Mouse (Mus musculus) cerebral cortex, adult 2 months (tissue): Measurements from ENCODE around the gene Nfam1.

Experiments
- WGBS: fragments of 180-500 bp; shearing (Covaris S2); methylation state at CpG from one replicate; pipeline ENCODE4 v1.1.7; 2018; 5-methylcytosine and 5-hydroxymethylcytosine counted together

Gene Nfam1

GRCm38 (mm10) chr15:82992079-82992783 lies 40.9 kb downstream of the Nfam1 start:
- WGBS: 80% methylated on average over 13 of the region's 13 CpGs

DNA sequence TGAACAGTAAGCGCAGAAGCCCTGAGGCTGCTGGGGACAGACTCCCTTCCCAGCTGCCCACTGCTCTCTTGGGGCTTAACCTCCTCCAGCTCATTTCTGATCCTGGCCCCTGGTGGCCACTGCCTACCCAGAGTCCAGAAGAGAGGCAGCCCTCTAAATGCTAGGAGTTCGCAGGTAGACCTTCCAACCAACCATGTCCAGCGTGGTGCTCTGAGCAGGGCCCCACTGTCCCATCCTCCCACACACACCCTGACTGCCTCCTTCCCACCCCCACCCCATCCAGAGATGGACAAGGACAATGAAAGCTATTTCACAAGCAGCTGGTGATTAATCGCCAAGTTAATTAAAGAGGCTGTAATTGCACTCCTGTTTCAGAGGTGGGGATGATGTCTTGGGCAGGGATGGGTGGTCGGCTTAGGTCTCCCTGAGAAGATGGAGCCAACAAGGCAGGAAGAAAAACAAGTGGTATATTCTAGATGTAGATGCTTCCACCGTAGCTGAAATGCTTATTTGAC lies 43.9 kb downstream of the Nfam1 start:
- WGBS: 82% methylated on average over 6 of the region's 6 CpGs

DNA sequence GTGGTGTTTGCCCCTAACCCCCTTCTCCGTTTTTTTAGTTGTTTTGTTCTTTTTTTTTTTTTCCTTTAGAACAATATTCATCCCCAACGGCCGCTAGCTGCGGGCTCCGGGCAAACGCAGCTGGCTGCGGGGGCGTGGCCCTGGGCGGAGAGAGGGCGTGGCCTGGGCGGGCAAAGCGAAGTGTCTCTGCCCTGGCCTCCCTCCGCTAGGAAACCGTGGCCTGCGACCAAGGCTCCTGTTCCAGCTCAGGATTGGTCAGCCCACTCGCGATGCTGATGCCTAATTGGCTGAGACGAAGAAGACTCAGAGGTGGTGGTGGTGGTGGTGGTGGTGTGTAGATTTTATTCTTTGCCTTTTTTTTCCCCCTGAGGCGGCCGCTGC lies 45.4 kb downstream of the Nfam1 start, which contains the start of gene Tcf20:
Tcf20 (minus strand) TSS at position 141 of the 381 bp plus-strand sequence.
- under 1% methylated on average over 20 of the region's 20 CpGs for WGBS

DNA sequence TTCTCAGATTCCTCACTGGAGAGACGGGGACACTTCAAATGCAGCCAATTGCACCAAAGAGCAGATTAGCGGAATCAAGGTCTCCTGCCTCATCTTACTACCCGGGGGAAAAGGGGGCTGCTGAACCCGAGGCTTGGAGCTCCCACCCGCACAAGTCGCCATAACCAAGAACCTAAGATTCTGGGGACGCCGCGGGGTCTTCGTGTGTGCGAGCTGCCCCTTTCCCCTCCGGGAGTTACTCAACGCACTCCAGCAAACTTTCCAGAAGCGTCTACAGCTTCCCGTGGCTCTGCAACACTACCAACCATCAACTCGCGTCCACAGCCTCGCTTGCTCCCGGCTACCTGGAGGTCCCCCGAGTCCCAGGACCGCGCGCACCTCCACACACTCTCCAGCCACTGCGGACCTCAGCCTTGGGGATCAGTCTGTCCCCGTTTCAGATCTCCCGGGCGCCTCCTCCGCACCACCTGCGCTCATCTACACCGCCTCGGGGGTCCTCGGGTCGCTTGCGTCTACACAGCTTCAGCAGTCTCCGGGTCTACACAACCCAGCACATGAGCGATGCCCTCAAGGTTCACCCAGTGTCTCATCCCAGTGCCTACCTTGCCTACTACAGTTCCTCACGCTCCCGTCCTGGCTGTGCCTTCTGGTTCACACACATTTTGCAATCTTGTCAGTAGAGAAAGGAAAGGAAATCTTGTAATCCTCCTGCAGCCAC lies 45.9 kb downstream of the Nfam1 start:
- WGBS: 1% methylated on average over 38 of the region's 38 CpGs

DNA sequence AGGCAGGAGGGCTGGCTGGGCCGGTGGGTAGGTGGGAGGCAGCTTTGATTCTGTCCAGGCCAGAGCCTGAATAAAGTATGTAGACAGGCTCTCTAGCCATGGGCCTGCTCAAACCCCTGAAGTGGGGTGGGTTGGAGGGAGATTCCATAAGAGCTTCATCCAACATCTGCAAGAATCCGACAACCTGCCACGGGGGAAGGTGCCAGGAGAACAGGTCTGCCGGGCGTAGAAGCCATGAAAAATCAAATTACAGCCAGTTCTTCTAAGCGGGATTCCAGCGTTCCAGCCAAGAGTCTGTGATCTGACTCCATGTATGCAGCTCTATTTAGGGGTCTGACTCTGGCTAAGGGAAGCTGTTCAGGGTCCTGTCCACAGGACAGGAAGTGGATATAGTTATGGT lies 48.5 kb downstream of the Nfam1 start:
- 67% methylated on average over 7 of the region's 7 CpGs for WGBS

DNA sequence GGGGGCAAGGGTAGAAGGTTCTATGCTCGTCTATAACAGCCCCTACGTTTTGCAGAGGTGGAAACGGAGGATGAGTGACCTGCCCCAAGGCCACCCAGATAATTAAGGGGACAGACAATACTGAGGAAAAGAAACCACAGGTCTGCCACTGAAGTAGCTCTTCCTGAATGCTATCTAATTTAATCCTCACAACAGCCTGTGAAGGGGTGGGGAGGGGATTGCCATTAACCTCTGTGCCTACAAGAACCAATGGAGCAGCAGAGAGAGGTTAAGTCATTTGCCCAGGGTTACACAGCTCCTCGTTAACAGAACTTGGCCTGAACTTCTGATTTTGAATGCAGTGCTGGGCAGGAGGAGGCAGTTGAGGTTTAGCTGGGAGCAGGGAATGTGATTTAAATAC lies 49.0 kb downstream of the Nfam1 start:
- 52% methylated on average over 4 of the region's 4 CpGs for WGBS

GRCm38 (mm10) chr15:82983416-82984026 lies 49.6 kb downstream of the Nfam1 start:
- WGBS: 34% methylated on average over 9 of the region's 9 CpGs

DNA sequence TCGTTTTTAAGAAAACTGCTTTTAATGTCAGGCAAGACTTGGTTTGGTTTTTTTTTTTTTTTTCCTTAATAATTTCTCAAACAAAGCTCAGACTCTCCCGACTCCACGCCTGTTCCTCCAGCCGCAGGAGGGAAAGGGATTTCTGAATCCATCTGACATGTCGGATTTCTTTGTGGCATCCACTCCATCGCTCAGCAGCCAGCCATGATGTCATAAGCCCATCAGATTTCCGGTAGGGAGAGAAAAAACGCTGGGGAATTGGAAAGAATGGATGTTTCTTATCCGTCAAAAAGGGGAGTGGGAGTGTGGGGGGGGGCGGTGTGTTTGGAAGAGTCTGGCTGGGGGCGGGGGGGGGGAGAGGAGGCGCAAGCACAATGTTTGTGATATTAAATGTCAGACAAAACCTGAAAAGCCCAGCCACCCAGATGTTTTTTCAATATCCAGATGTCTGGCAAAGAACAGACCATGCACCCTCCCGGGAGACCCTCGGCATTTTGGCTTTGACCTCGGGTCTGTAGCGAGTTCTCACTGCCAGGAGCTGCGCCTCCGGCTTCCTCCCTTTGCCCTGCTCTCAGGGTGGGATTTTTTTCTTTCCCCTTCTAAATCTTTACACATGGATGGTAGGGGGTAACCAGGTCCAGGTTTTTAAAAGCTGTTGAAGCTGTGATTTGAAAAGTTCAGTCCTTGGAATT lies 50.2 kb downstream of the Nfam1 start:
- WGBS: 17% methylated on average over 18 of the region's 18 CpGs

DNA sequence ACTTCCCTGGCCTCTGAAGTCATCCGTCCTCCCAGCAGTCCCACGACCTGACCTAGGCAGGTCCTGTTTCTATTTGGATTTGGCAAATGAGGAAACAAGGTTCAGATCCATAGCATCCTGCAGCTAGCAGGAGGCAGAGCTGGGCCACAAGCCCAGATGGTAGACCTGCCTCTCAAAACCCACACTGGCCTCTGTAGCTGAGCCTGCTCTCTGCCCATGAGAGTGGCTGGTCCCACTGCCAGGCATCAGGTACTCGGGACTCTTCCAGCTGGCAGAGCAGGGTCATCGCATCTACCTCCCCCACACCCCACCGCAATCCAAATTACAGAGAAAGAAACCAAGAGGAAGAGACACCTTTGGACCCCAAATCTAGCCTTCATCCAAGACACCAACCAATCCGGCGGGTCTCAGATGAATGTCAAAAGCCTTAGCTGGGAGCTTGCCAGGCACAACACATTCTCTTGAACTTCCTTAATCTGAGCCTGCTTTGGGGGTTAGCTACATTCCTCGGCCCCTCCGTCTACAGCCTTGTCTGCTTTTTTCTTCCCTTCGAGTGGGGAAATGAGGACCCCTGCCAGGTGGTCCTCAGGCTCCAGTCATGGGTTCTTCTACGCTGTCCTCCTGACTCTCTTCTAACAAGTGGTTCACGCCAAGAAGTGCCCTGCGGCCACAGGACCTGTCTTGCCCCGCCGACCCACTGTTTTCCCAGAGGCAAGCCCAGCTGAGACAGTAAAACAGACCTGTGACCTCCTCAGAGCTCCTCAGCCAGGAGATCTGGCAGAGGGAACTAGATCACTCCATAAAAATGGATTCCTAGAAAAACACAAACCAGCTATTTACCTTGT lies 51.2 kb downstream of the Nfam1 start:
- WGBS: 55% methylated on average over 15 of the region's 15 CpGs

DNA sequence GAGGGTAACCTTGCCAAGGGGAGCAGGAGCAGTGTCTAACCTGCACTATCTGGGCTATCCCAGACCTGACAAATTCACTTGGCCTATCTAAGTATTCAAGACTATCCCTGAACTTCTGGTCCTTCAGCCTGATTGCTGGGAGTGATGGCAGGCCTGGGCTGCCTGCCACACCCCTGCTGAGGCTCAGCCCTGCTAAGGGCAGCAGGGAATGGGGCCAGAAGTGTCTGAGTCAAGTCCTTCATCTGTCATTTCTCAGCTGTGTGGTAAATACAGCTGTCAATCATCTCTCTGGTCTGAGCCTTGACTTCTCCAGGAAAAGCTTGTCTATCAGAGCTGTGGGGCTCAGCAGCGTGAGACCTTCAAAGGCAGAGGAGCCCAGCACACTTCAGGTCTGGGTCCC lies 53.6 kb downstream of the Nfam1 start:
- WGBS: 93% methylated on average over 1 of the region's 1 CpGs

- 78% methylated on average over 1 of the region's 1 CpGs for WGBS
Observed at GRCm38 (mm10) chr15:82974471-82974870, 58.6 kb downstream of the Nfam1 start.

- WGBS: 78% methylated on average over 6 of the region's 6 CpGs
Observed at GRCm38 (mm10) chr15:82969206-82969721, 63.8 kb downstream of the Nfam1 start.

DNA sequence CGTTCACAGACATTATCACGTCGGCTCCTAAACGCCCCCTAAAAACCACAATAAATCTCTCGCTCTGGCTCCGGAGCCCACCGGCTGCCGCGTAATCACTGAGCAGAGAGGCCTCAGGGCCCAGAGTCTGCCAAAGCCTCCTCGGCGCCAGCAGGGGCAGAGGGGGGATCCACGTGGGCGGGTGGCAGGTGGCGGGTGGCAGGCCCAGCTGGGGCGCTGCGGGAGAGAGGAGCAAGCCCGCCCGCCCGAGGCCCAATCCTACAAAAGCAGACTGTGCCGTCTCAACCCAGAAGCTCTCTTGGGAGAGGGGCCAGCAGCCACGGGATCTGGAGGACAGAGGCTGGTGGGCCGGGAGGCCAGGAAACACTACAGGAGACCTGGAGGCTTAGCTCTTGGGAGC lies 64.7 kb downstream of the Nfam1 start:
- 6% methylated on average over 22 of the region's 22 CpGs for WGBS

DNA sequence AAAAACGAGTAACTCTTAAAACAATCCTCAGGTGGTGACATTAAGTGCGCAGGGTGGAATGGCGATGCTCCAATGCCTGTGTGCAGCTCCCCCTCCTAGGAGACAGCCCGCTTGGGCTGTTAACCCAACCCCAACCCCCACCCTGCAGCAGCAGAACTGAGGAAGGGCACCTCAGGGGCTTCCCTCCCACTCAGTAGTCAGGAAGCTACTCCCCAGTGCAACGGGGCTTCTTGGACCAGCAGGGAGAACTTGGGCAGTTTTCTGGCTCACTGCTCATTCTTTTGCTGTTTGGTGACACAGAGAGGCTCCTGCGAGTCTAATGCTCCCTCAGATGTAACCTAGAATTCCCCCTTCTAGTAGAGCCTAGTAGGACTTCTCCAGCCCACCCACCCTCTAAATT lies 65.2 kb downstream of the Nfam1 start:
- 49% methylated on average over 6 of the region's 6 CpGs for WGBS

- WGBS: 63% methylated on average over 14 of the region's 14 CpGs
Observed at GRCm38 (mm10) chr15:82964266-82964825, 68.8 kb downstream of the Nfam1 start.

- WGBS: 25% methylated on average over 49 of the region's 82 CpGs
Observed at GRCm38 (mm10) chr15:82963556-82964156, 69.5 kb downstream of the Nfam1 start.

- 4% methylated on average over 39 of the region's 39 CpGs for WGBS
Observed at GRCm38 (mm10) chr15:82963090-82963489, 70.0 kb downstream of the Nfam1 start.

GRCm38 (mm10) chr15:82962536-82962935 lies 70.6 kb downstream of the Nfam1 start:
- 31% methylated on average over 4 of the region's 4 CpGs for WGBS

- WGBS: 7% methylated on average over 26 of the region's 26 CpGs
Observed at GRCm38 (mm10) chr15:82960786-82961561, 72.1 kb downstream of the Nfam1 start.
